Mouse (Mus musculus): Measurements from ENCODE around the gene Rasgrf1.

DNA sequence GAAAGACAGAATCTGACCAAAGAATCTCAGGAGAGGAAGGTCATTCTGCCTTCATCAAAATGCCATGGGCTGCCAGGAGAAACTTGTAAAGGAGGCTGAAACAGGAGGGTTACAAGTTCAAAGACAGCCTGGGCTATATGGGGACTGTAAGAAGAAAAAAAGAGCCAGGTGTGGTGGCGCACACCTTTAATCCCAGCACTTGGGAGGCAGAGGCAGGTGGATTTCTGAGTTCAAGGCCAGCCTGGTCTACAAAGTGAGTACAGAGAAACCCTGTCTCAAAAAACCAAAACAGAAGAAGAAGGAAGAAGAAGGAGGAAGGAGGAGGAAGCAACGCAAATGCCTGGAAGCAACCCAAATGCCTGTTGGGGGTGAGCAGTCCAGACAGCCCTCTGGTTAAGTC is 144.1 kb downstream of the Rasgrf1 start, which contains the start of gene Ctsh:
- TF ChIP-seq MYOD1 (IDR thresholded peaks at IDR 0.05; ENCODE audit: control insufficient read depth, insufficient read length, low read depth), result no peak
- no peak for TF ChIP-seq CTCF (IDR thresholded peaks at IDR 0.05; ENCODE audit: control insufficient read depth, insufficient read depth, insufficient read length)
- TF ChIP-seq USF1 (IDR thresholded peaks at IDR 0.05; ENCODE audit: low read depth), result no peak
